Mouse (Mus musculus) kidney, embryonic 15.5 days (tissue): ENCODE data around the gene Cdca5. TPM values are rescaled to one million over a fixed set of nuclear protein-coding genes. Genes with fewer than 3 reads are reported as not detected.

Experiments used
- ATAC-seq: fragments of 200-750 bp; cut with Nextera tagmentation; replicated peaks from 2 replicates; pipeline ENCODE4 v1.8.0; 2017; ENCODE audit warnings: moderate TSS enrichment; ENCODE audit not compliant: low FRiP score
- H3K27ac ChIP-seq: fragments of 300-500 bp; sonication (generic); 2 replicates; pipeline ENCODE4 v1.5.1; 2015; ENCODE audit warnings: mild to moderate bottlenecking, inconsistent platforms
- H3K27me3 ChIP-seq: fragments of 300-500 bp; sonication (generic); 2 replicates; pipeline ENCODE4 v1.6.1; 2015; ENCODE audit warnings: inconsistent platforms
- H3K36me3 ChIP-seq: fragments of 300-500 bp; sonication (generic); 2 replicates; pipeline ENCODE4 v1.6.1; 2015; ENCODE audit warnings: inconsistent platforms
- H3K4me1 ChIP-seq: fragments of 300-500 bp; sonication (generic); 2 replicates; pipeline ENCODE4 v1.6.1; 2015; ENCODE audit warnings: inconsistent platforms
- H3K4me2 ChIP-seq: fragments of 300-500 bp; sonication (generic); 2 replicates; pipeline ENCODE4 v1.6.1; 2015; ENCODE audit warnings: moderate library complexity, mild to moderate bottlenecking, inconsistent platforms
- H3K4me3 ChIP-seq: fragments of 300-500 bp; sonication (generic); replicated peaks from 2 replicates; pipeline ENCODE4 v1.5.1; 2015; ENCODE audit warnings: mild to moderate bottlenecking, inconsistent platforms
- H3K9ac ChIP-seq: fragments of 300-500 bp; sonication (generic); 2 replicates; pipeline ENCODE4 v1.6.1; 2015; ENCODE audit warnings: mild to moderate bottlenecking, inconsistent platforms
- H3K9me3 ChIP-seq: fragments of 300-500 bp; sonication (generic); replicated peaks from 2 replicates; pipeline ENCODE4 v1.6.1; 2016; ENCODE audit warnings: inconsistent platforms
- WGBS: fragments of 180-500 bp; shearing (Covaris S2); methylation state at CpG from one replicate; pipeline ENCODE4 v1.1.7; 2015; ENCODE audit warnings: mixed read lengths; 5-methylcytosine and 5-hydroxymethylcytosine counted together
- polyA plus RNA-seq: library from polyadenylated mRNA; unstranded; fragments of >200 nt; fragmentation: Nextera tagmentation; extraction: Ambion mirVana; gene quantifications from 2 replicates; pipeline ENCODE4 v1.2.1, GENCODE M21; 2015

The Cdca5 gene
- polyA plus RNA-seq, 1 experiment from 2014 or later = 45.8 TPM

- Histone ChIP-seq H3K27ac (no peak overlapping the region), H3K4me3 (no peak overlapping the region; the same call in 1 of the 2 replicates), H3K9me3 (no peaks in the 10 kb centered on the region), H3K4me1 (peaks cover 58% of the 10 kb centered on the region), H3K4me2 (peak overlapping the region; percentile 98), H3K36me3 (peaks cover 19% of the 10 kb centered on the region), H3K27me3 (no peaks in the 10 kb centered on the region), H3K9ac (no peak overlapping the region)
- ATAC-seq = no peak
- 90% methylated on average over 6 of the region's 6 CpGs for WGBS
Observed at GRCm38 (mm10) chr19:6063081-6063480, 21.7 kb upstream of the Cdca5 start.

DNA sequence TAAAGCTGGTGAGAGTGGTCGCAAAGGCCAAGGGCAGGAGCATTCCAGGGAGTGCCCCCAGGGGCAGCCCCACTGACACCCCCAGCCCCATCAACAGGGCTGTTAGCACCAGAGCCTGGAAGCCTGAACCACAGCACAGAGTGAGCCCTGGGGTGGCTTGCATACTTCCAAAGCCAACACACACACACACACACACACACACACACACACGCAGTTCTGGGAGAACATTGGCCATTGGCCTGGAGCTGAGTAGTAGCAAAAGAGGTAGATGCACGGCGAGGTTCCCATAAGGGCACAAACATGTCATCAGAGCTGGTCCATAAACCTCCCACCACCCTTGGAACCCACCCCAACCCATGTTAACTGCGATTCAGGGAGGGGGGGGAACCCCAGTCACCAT is 18.2 kb upstream of the Cdca5 start:
- peaks cover 49% of the 10 kb centered on the region for H3K4me1 ChIP-seq
- H3K4me3 ChIP-seq = peak overlapping the region; percentile 52
- H3K9ac ChIP-seq = peak overlapping the region; percentile 61
- 35% methylated on average over 5 of the region's 5 CpGs for WGBS
- peak overlapping the region; percentile 88 for H3K27ac ChIP-seq
- H3K27me3 ChIP-seq = no peaks in the 10 kb centered on the region
- ATAC-seq = no peak
- no peaks in the 10 kb centered on the region for H3K9me3 ChIP-seq
- H3K36me3 ChIP-seq = peaks cover 31% of the 10 kb centered on the region
- peak overlapping the region; percentile 95 for H3K4me2 ChIP-seq

- no peaks in the 10 kb centered on the region for H3K9me3 ChIP-seq
- H3K27ac ChIP-seq = peak overlapping the region; percentile 88
- peak overlapping the region; percentile 52 for H3K4me3 ChIP-seq
- peaks cover 43% of the 10 kb centered on the region for H3K4me1 ChIP-seq
- peak; percentile 66 for ATAC-seq
- no peaks in the 10 kb centered on the region for H3K27me3 ChIP-seq
- H3K4me2 ChIP-seq = peak overlapping the region; percentile 95
- WGBS = under 1% methylated on average over 30 of the region's 30 CpGs
- peak overlapping the region; percentile 61 for H3K9ac ChIP-seq
- H3K36me3 ChIP-seq = peaks cover 33% of the 10 kb centered on the region
Observed at GRCm38 (mm10) chr19:6067011-6067723, 17.6 kb upstream of the Cdca5 start.

DNA sequence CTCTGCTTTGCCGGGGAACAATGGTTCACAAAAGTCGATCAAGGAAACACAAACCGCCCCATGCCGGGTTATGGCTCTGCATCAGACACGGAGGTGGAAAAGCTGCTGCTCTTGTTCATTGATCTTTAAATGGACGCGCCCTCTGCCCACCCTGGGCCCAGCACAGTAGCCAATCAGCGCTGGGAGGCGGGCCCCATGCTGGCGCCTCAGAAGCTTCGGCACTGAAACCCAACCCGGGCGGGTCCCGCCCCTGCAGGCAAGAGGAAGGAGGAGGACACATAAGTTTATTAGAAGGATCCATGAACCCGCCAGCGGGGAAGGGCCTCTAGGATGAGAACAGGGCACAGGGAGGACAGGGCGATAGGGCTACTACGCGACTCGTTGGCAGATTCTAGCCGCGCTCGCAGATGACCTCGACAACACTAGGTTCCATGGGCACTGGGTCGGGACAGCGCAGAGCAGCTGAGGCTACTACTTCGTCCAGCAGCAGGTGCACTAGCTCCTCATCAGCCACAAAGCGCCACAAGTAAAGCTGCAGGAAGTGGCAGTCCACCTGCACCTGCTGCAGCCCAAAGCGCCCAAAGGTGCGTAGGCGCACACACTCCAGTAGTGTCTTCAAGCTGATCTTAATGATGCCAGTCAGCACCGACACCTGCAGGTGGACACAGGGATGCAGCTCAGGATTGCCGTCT is 16.9 kb upstream of the Cdca5 start, which contains the start of gene Tm7sf2:
Gene Tm7sf2 (minus strand): TSS at position 650 of the 692 bp plus-strand sequence.
- ATAC-seq = peak; percentile 95
- Histone ChIP-seq H3K27me3 (no peaks in the 10 kb centered on the region), H3K9ac (peak within 1 kb of the TSS; percentile 61), H3K36me3 (peaks cover 37% of the 10 kb centered on the region), H3K9me3 (no peaks in the 10 kb centered on the region), H3K4me1 (peaks cover 36% of the 10 kb centered on the region), H3K4me2 (peak within 1 kb of the TSS; percentile 95), H3K27ac (peak within 1 kb of the TSS; percentile 88), H3K4me3 (peak within 1 kb of the TSS; percentile 52)
- WGBS = 7% methylated on average over 33 of the region's 33 CpGs

GRCm38 (mm10) chr19:6068951-6069350 is 15.8 kb upstream of the Cdca5 start:
- H3K9me3 ChIP-seq = no peaks in the 10 kb centered on the region
- peaks cover 29% of the 10 kb centered on the region for H3K4me1 ChIP-seq
- no peak for ATAC-seq
- H3K4me2 ChIP-seq = no peak overlapping the region
- no peak overlapping the region for H3K9ac ChIP-seq
- WGBS = 77% methylated on average over 4 of the region's 4 CpGs
- H3K4me3 ChIP-seq = no peak overlapping the region
- no peaks in the 10 kb centered on the region for H3K27me3 ChIP-seq
- H3K36me3 ChIP-seq = peaks cover 47% of the 10 kb centered on the region
- H3K27ac ChIP-seq = no peak overlapping the region

- Histone ChIP-seq H3K4me2 (no peak overlapping the region), H3K4me1 (peaks cover 31% of the 10 kb centered on the region), H3K9ac (no peak overlapping the region), H3K27ac (no peak overlapping the region), H3K9me3 (no peaks in the 10 kb centered on the region), H3K27me3 (no peaks in the 10 kb centered on the region), H3K4me3 (no peak overlapping the region), H3K36me3 (peaks cover 55% of the 10 kb centered on the region)
- ATAC-seq = no peak
- 89% methylated on average over 10 of the region's 10 CpGs for WGBS
Observed at GRCm38 (mm10) chr19:6069851-6070250, 14.9 kb upstream of the Cdca5 start.

DNA sequence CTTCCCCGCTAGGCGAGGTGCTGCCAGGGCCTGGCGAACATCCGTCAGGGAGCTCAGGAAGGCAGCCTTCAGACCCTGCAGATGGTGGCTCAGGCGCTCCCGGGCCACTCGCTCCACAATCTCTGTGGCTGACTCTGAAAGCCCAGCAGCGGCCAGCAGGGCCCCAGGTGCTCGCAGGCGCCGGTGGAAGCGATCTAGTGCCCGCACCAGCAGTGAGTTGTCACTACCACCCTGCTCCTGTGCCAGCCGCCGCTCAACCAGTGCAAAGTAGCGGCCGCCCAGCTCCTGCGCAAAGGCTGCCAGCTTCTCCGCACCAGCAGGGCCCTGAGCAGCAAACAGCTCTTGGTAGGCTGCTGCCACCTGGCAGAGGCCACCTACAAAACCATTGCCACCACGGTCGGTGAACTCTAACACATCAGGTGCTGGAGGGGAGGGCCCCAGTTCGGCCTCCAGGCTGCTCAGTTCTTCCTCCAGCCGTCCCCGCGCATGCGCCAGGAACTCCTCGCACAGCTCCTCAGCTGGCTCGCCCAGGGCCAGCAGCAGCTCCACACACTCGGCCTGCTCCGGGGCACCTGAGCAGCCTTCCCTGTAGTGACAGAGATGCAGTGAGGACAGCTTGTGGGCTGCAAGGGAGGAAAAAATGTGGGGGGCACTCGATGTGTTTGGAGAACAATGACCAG is 14.1 kb upstream of the Cdca5 start:
- no peak for ATAC-seq
- no peaks in the 10 kb centered on the region for H3K27me3 ChIP-seq
- H3K9ac ChIP-seq = no peak overlapping the region
- H3K36me3 ChIP-seq = peaks cover 60% of the 10 kb centered on the region
- H3K4me3 ChIP-seq = no peak overlapping the region
- H3K9me3 ChIP-seq = no peaks in the 10 kb centered on the region
- H3K27ac ChIP-seq = no peak overlapping the region
- 90% methylated on average over 31 of the region's 31 CpGs for WGBS
- H3K4me1 ChIP-seq = peaks cover 40% of the 10 kb centered on the region
- H3K4me2 ChIP-seq = no peak overlapping the region

DNA sequence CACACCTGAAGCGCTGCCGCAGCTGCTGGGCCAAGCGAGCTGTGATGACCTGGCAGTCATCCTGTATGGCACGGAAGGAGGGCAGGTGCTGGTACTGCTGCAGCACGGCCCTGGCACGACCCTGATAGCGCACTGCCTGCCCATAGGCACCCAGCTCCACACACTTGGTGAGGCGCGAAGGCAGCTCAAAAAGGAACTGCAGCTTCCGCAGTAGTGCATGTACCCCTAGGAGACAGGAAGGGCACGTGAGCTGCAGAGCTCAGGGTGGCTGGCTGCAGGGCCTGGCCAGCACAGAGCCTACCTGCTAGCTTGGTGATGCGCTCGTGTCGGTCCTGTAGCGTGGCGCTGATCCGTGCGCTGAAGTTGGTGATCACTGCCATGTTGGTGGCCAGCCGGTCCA is 13.5 kb upstream of the Cdca5 start:
- no peak overlapping the region for H3K4me2 ChIP-seq
- H3K36me3 ChIP-seq = peaks cover 60% of the 10 kb centered on the region
- H3K27me3 ChIP-seq = no peaks in the 10 kb centered on the region
- H3K27ac ChIP-seq = no peak overlapping the region
- no peak overlapping the region for H3K4me3 ChIP-seq
- WGBS = 93% methylated on average over 19 of the region's 19 CpGs
- H3K4me1 ChIP-seq = peaks cover 40% of the 10 kb centered on the region
- no peak overlapping the region for H3K9ac ChIP-seq
- no peaks in the 10 kb centered on the region for H3K9me3 ChIP-seq
- no peak for ATAC-seq

- ATAC-seq = no peak
- peaks cover 56% of the 10 kb centered on the region for H3K36me3 ChIP-seq
- WGBS = 87% methylated on average over 5 of the region's 5 CpGs
- H3K4me2 ChIP-seq = no peak overlapping the region
- no peak overlapping the region for H3K9ac ChIP-seq
- no peak overlapping the region for H3K27ac ChIP-seq
- no peaks in the 10 kb centered on the region for H3K27me3 ChIP-seq
- H3K4me1 ChIP-seq = peaks cover 30% of the 10 kb centered on the region
- H3K9me3 ChIP-seq = no peaks in the 10 kb centered on the region
- no peak overlapping the region for H3K4me3 ChIP-seq
Observed at GRCm38 (mm10) chr19:6073889-6074288, 10.9 kb upstream of the Cdca5 start.

GRCm38 (mm10) chr19:6076564-6077393 is 8.0 kb upstream of the Cdca5 start, which contains the start of gene Vps51:
Gene Vps51, minus strand, starts transcription at chr19:6077231.
- Histone ChIP-seq H3K4me2 (peak within 1 kb of the TSS; percentile 92), H3K27ac (peak within 1 kb of the TSS; percentile 92), H3K27me3 (no peaks in the 10 kb centered on the region), H3K4me1 (peaks cover 30% of the 10 kb centered on the region), H3K9ac (peak within 1 kb of the TSS; percentile 80), H3K4me3 (peak within 1 kb of the TSS; percentile 94), H3K9me3 (no peaks in the 10 kb centered on the region), H3K36me3 (peaks cover 53% of the 10 kb centered on the region)
- under 1% methylated on average over 33 of the region's 33 CpGs for WGBS
- ATAC-seq = peak; percentile 80

GRCm38 (mm10) chr19:6079983-6080480 is 4.8 kb upstream of the Cdca5 start, which contains the start of gene Tmem262:
Gene Tmem262, plus strand, starts transcription at chr19:6080033.
- no peak within 1 kb of the TSS for H3K4me3 ChIP-seq
- no peaks in the 10 kb centered on the region for H3K9me3 ChIP-seq
- no peak within 1 kb of the TSS for H3K27ac ChIP-seq
- no peak for ATAC-seq
- no peak within 1 kb of the TSS for H3K4me2 ChIP-seq
- no peaks in the 10 kb centered on the region for H3K27me3 ChIP-seq
- H3K9ac ChIP-seq = no peak within 1 kb of the TSS
- WGBS = 92% methylated on average over 12 of the region's 12 CpGs
- peaks cover 39% of the 10 kb centered on the region for H3K4me1 ChIP-seq
- H3K36me3 ChIP-seq = peaks cover 47% of the 10 kb centered on the region
